Mouse (Mus musculus) neural tube, embryonic 12.5 days (tissue): ENCODE results near the gene Chtf18. TPM values are rescaled to one million over a fixed set of nuclear protein-coding genes. Genes with fewer than 3 reads are reported as not detected.

Source experiments
- ATAC-seq: fragments of 200-750 bp; cut with Nextera tagmentation; 2 replicates; pipeline ENCODE4 v1.8.0; 2017; ENCODE audit warnings: low read depth, mild to moderate bottlenecking, moderate TSS enrichment, moderate library complexity; ENCODE audit not compliant: low FRiP score
- H3K27ac ChIP-seq: fragments of 300-500 bp; sonication (generic); 2 replicates; pipeline ENCODE4 v1.5.1; 2016
- H3K27me3 ChIP-seq: fragments of 300-500 bp; sonication (generic); replicated peaks from 2 replicates; pipeline ENCODE4 v1.6.1; 2016; ENCODE audit warnings: mild to moderate bottlenecking
- H3K36me3 ChIP-seq: fragments of 300-500 bp; sonication (generic); 2 replicates; pipeline ENCODE4 v1.6.1; 2016; ENCODE audit warnings: mild to moderate bottlenecking
- H3K4me1 ChIP-seq: fragments of 300-500 bp; sonication (generic); 2 replicates; pipeline ENCODE4 v1.6.1; 2016
- H3K4me2 ChIP-seq: fragments of 300-500 bp; sonication (generic); replicated peaks from 2 replicates; pipeline ENCODE4 v1.6.1; 2016; ENCODE audit warnings: mild to moderate bottlenecking
- H3K4me3 ChIP-seq: fragments of 300-500 bp; sonication (generic); 2 replicates; pipeline ENCODE4 v1.5.1; 2016
- H3K9ac ChIP-seq: fragments of 300-500 bp; sonication (generic); 2 replicates; pipeline ENCODE4 v1.6.1; 2016; ENCODE audit warnings: mild to moderate bottlenecking
- H3K9me3 ChIP-seq: fragments of 300-500 bp; sonication (generic); 2 replicates; pipeline ENCODE4 v1.6.1; 2016; ENCODE audit warnings: mild to moderate bottlenecking
- WGBS: fragments of 180-500 bp; shearing (Covaris S2); methylation state at CpG from one replicate; pipeline ENCODE4 v1.1.7; 2016; 5-methylcytosine and 5-hydroxymethylcytosine counted together
- polyA plus RNA-seq: library from polyadenylated mRNA; unstranded; fragments of >200 nt; fragmentation: Nextera tagmentation; extraction: Ambion mirVana; gene quantifications from 2 replicates; pipeline ENCODE4 v1.2.1, GENCODE M21; 2016

Gene Chtf18
- 24.9 and 25.6 TPM in 2 replicates for polyA plus RNA-seq

DNA sequence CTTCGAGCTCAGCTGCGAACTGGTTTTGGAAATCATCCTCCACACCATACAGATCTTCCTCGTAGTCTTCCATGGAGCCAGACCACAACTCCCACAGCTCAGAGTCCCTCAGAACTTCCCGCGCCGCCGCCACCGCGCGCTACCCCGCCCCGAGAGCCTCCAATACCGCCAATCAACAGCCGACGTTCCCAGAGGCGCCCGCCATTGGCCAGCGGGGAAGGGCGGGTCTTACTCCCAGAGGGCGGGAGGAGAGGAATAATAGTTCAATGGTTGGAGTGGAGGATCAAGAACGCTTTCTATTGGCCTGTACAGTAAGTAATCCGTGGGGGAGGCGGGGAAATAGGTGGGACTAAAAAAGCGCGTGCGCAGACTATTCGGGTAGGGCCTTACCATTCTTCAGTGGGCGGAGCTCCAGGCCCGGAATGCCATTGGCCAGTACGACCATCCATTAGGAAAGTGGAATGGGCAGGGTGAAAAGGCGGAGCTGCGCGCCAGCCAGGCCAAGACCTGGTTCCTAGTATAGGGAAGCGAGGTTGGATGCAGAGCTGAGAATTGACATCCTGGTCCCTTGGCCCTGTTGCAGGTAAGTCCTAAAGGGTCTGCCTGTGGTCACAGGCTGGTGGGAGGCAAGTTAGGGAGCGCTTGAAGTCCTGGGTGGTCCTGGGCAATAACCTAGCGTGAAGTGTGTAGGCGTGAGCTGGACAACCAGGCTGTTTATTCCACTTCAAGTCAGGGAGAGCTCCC, at the start of gene Chtf18, which contains the start of gene Rpusd1:
Chtf18 (minus strand) TSS at position 155 of the 744 bp plus-strand sequence.
Rpusd1 (plus strand) TSS at position 406 of the 744 bp plus-strand sequence.
- Histone ChIP-seq H3K9me3 (no peaks in the 10 kb centered on the region), H3K4me2 (peak within 1 kb of the TSS; percentile 93), H3K36me3 (peaks cover 33% of the 10 kb centered on the region), H3K4me1 (peaks cover 26% of the 10 kb centered on the region), H3K27me3 (no peaks in the 10 kb centered on the region), H3K4me3 (peak within 1 kb of the TSS; percentile 63), H3K9ac (peak within 1 kb of the TSS; percentile 77), H3K27ac (no peak within 1 kb of the TSS)
- ATAC-seq: peak; percentile 97
- WGBS: under 1% methylated on average over 37 of the region's 37 CpGs

GRCm38 (mm10) chr17:25775318-25776062, 48.3 kb upstream of the Chtf18 start:
- H3K27me3 ChIP-seq: no peaks in the 10 kb centered on the region
- H3K4me2 ChIP-seq: no peak overlapping the region
- no peak overlapping the region for H3K4me3 ChIP-seq
- no peak overlapping the region for H3K27ac ChIP-seq
- peaks cover 11% of the 10 kb centered on the region for H3K4me1 ChIP-seq
- H3K9ac ChIP-seq: no peak overlapping the region
- H3K36me3 ChIP-seq: peaks cover 5% of the 10 kb centered on the region
- 86% methylated on average over 10 of the region's 10 CpGs for WGBS
- ATAC-seq: no peak
- H3K9me3 ChIP-seq: no peaks in the 10 kb centered on the region

DNA sequence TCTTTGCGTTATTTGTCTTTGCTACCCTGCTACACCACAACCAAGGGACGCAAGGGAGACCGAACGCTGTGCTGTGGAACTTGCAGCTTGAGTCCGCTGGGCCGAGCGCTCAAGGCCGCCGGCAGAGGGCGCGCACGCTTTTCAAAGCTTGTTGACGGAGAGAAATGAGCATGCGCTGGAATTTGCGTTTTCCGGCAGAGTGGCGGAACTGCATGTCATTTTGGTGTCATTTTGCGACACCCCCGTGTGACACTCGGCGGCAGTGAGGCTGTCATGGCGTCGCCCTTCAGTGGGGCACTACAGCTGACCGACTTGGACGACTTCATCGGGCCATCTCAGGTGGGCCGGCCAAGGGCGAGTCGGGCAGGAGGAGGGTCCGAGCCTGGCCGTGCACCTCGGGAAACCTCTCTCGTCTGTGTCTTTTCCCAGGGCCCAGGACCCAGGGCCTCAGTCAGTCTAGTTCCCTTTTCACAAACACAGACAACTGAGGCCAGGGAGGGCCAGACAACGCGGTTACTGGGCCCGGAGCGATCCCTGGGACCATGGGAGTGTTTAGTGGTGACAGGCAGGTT, 46.4 kb upstream of the Chtf18 start, which contains the start of gene Narfl:
Narfl (plus strand) TSS at position 228 of the 572 bp plus-strand sequence.
- peak within 1 kb of the TSS; percentile 84 for H3K9ac ChIP-seq
- H3K4me2 ChIP-seq: peak within 1 kb of the TSS; percentile 87
- under 1% methylated on average over 37 of the region's 37 CpGs for WGBS
- H3K9me3 ChIP-seq: no peaks in the 10 kb centered on the region
- peak; percentile 70 for ATAC-seq
- peak within 1 kb of the TSS; percentile 74 for H3K4me3 ChIP-seq
- no peak within 1 kb of the TSS for H3K27ac ChIP-seq
- H3K27me3 ChIP-seq: no peaks in the 10 kb centered on the region
- H3K36me3 ChIP-seq: no peaks in the 10 kb centered on the region
- H3K4me1 ChIP-seq: peaks cover 11% of the 10 kb centered on the region

GRCm38 (mm10) chr17:25769331-25769730, 42.1 kb upstream of the Chtf18 start:
- no peaks in the 10 kb centered on the region for H3K9me3 ChIP-seq
- peaks cover 6% of the 10 kb centered on the region for H3K4me1 ChIP-seq
- no peak overlapping the region for H3K27ac ChIP-seq
- ATAC-seq: no peak
- WGBS: 64% methylated on average over 9 of the region's 9 CpGs
- H3K27me3 ChIP-seq: no peaks in the 10 kb centered on the region; the same call in 1 of the 2 replicates
- H3K36me3 ChIP-seq: no peaks in the 10 kb centered on the region
- no peak overlapping the region for H3K4me3 ChIP-seq
- H3K4me2 ChIP-seq: no peak overlapping the region
- H3K9ac ChIP-seq: no peak overlapping the region

GRCm38 (mm10) chr17:25765886-25766285, 38.7 kb upstream of the Chtf18 start:
- no peak overlapping the region for H3K9ac ChIP-seq
- no peak overlapping the region for H3K4me2 ChIP-seq
- no peak overlapping the region for H3K4me3 ChIP-seq
- no peaks in the 10 kb centered on the region for H3K36me3 ChIP-seq
- WGBS: 37% methylated on average over 5 of the region's 5 CpGs
- H3K4me1 ChIP-seq: no peaks in the 10 kb centered on the region
- ATAC-seq: peak; percentile 48; the same call in 1 of the 2 replicates
- no peaks in the 10 kb centered on the region; the same call in 1 of the 2 replicates for H3K27me3 ChIP-seq
- H3K27ac ChIP-seq: no peak overlapping the region
- H3K9me3 ChIP-seq: no peaks in the 10 kb centered on the region

GRCm38 (mm10) chr17:25762591-25762990, 35.4 kb upstream of the Chtf18 start:
- Histone ChIP-seq H3K27ac (no peak overlapping the region), H3K4me3 (no peak overlapping the region), H3K4me1 (no peaks in the 10 kb centered on the region), H3K9me3 (no peaks in the 10 kb centered on the region), H3K27me3 (no peaks in the 10 kb centered on the region; the same call in 1 of the 2 replicates), H3K9ac (no peak overlapping the region), H3K36me3 (no peaks in the 10 kb centered on the region), H3K4me2 (no peak overlapping the region)
- ATAC-seq: no peak
- WGBS: 30% methylated on average over 3 of the region's 3 CpGs

DNA sequence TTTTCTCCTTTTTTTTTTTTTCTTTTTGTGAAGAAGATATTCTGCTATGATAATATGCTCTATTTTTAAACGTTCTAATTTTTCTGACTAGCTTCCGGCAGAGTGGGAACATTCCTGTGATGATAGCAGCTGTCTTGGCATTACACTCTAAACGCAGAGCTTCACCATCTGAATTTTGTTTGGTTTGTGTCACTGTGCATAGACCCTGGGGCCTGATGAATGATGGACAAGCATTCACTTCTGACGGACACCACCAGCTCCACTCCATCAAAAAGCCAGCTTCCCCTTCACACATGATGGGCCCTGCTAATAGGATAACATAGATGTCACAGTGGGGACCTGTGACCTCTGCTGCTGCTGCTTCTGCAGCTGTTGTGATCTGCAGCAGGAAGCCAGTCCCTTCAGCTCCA, 34.3 kb upstream of the Chtf18 start:
- H3K27me3 ChIP-seq: no peaks in the 10 kb centered on the region
- H3K4me3 ChIP-seq: no peak overlapping the region
- 59% methylated on average over 4 of the region's 4 CpGs for WGBS
- no peak overlapping the region for H3K4me2 ChIP-seq
- no peaks in the 10 kb centered on the region for H3K9me3 ChIP-seq
- H3K9ac ChIP-seq: no peak overlapping the region
- no peak for ATAC-seq
- no peaks in the 10 kb centered on the region for H3K4me1 ChIP-seq
- no peak overlapping the region for H3K27ac ChIP-seq
- H3K36me3 ChIP-seq: no peaks in the 10 kb centered on the region

DNA sequence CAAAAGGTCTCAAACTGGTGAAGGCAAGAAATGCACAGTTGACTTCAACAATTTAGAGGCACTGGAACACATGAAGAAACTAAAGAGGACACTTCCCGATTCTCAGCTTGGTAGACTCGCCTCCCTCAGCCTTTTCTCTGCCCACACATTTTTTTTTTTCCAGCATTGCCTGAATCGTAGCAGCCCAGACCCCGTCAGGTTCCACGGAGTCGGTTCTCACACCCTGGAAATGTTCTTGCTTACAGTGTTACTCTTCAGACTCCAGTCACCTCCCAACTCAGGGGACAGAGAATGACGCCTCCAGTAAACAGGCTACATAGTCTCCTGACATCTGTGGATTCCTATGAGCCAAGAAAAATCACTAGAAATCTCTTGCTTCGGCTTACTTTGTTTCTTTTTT, 32.9 kb upstream of the Chtf18 start:
- no peak overlapping the region for H3K4me2 ChIP-seq
- no peaks in the 10 kb centered on the region for H3K9me3 ChIP-seq
- no peak overlapping the region for H3K4me3 ChIP-seq
- H3K9ac ChIP-seq: no peak overlapping the region
- H3K27me3 ChIP-seq: no peaks in the 10 kb centered on the region
- WGBS: 75% methylated on average over 8 of the region's 8 CpGs
- no peaks in the 10 kb centered on the region for H3K36me3 ChIP-seq
- no peak for ATAC-seq
- no peaks in the 10 kb centered on the region for H3K4me1 ChIP-seq
- H3K27ac ChIP-seq: no peak overlapping the region

- Histone ChIP-seq H3K27ac (no peak overlapping the region), H3K4me2 (no peak overlapping the region), H3K9ac (no peak overlapping the region), H3K27me3 (no peaks in the 10 kb centered on the region; the same call in 1 of the 2 replicates), H3K9me3 (no peaks in the 10 kb centered on the region), H3K4me3 (no peak overlapping the region), H3K4me1 (no peaks in the 10 kb centered on the region), H3K36me3 (no peaks in the 10 kb centered on the region)
- ATAC-seq: no peak
- 80% methylated on average over 3 of the region's 3 CpGs for WGBS
Observed at GRCm38 (mm10) chr17:25757691-25758090, 30.5 kb upstream of the Chtf18 start.

DNA sequence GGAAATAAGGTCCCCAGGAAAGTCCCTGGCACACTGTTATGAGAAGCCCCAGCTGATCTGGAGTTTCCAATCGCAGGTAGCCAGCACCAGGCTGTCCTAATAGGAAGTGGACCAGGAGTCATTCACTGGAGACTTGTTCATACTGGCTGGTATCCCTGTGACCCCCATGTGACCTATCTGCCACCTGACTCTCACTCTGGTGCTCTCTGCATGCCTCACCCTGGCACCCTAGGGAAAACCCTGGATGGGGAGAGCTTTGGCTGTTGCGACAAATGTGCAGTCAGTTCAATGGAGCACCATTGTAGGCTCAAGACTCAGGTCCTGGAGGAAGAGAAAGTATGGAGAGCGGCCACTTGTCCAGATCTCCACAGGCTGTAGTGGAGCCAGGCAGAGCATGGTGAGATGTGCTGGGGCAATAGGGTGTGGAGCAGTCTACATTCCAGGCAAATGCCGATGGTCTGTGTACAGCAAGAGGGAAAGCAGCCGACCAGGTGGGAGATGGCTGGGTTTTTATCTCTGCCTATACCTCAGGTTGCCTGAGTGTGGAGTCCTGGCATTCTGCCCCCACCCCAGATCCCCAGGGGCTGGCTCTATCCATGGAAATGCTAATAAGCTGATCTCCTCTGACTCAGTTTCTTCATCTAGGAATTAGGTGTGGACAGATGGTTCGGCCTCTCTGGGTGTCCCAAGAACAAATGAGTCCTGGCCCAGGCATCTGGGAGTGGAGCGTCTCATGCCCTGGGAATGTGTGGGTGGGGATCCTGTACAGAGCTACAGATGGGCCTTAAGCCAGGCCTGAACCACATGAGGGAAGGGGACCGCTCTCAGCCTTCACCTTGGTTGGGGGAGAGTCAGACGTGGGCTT, 29.4 kb upstream of the Chtf18 start:
- no peaks in the 10 kb centered on the region for H3K36me3 ChIP-seq
- WGBS: 83% methylated on average over 9 of the region's 9 CpGs

GRCm38 (mm10) chr17:25755627-25756377, 28.6 kb upstream of the Chtf18 start:
- 0 out of 2 replicates have a peak, but pooled peaks cover 5% of the 10 kb centered on the region for H3K4me1 ChIP-seq
- 66% methylated on average over 4 of the region's 4 CpGs for WGBS
- H3K27ac ChIP-seq: no peak overlapping the region
- no peak overlapping the region for H3K9ac ChIP-seq
- no peaks in the 10 kb centered on the region; the same call in 1 of the 2 replicates for H3K27me3 ChIP-seq
- ATAC-seq: no peak
- no peak overlapping the region for H3K4me3 ChIP-seq
- H3K4me2 ChIP-seq: no peak overlapping the region
- no peaks in the 10 kb centered on the region for H3K9me3 ChIP-seq
- H3K36me3 ChIP-seq: no peaks in the 10 kb centered on the region

More for the DNA sequence above, 29.4 kb upstream of the Chtf18 start:
- H3K9me3 ChIP-seq: no peaks in the 10 kb centered on the region
- no peak overlapping the region for H3K4me3 ChIP-seq
- H3K27me3 ChIP-seq: no peaks in the 10 kb centered on the region; the same call in 1 of the 2 replicates
- H3K4me2 ChIP-seq: no peak overlapping the region
- no peak overlapping the region for H3K27ac ChIP-seq
- H3K9ac ChIP-seq: no peak overlapping the region
- H3K4me1 ChIP-seq: 0 out of 2 replicates have a peak, but pooled peaks cover 2% of the 10 kb centered on the region
- ATAC-seq: no peak
